Mouse (Mus musculus) heart, adult 9 months (tissue): Measurements from ENCODE around the gene Ess2.
A peak's percentile ranks its signal among the peaks of the same experiment; 100 is the strongest.

Source experiments
- DNase-seq, 2 experiments: peaks; one replicate each; pipeline ENCODE4 v3.0.0; 2022; ENCODE audit warnings: low spot score in 2 of 2

The Ess2 gene

GRCm38 (mm10) chr16:17921325-17922162 is 10.4 kb upstream of the Ess2 start:
- DNase-seq = peak; percentile 92 to 94

DNA sequence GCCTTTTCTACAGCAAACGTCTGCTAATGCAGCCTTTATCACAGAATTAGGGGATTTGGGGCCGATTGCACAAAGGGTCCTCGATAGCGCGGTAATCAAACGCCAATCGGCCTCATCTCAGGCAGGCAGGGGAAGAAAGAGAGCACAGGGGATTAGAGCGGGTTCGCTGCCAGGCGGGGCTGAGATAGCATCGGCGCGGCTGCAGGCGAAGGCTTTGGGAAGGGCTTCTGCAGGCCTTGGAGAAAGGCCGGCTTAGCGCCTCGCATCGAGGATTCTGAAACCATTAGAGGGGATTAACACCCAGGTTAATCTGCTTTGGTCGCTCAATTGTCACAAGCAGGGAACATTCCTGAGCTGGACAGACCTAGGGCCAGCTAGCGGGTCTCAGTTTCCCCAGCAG is 9.4 kb upstream of the Ess2 start:
- DNase-seq = no peak

DNA sequence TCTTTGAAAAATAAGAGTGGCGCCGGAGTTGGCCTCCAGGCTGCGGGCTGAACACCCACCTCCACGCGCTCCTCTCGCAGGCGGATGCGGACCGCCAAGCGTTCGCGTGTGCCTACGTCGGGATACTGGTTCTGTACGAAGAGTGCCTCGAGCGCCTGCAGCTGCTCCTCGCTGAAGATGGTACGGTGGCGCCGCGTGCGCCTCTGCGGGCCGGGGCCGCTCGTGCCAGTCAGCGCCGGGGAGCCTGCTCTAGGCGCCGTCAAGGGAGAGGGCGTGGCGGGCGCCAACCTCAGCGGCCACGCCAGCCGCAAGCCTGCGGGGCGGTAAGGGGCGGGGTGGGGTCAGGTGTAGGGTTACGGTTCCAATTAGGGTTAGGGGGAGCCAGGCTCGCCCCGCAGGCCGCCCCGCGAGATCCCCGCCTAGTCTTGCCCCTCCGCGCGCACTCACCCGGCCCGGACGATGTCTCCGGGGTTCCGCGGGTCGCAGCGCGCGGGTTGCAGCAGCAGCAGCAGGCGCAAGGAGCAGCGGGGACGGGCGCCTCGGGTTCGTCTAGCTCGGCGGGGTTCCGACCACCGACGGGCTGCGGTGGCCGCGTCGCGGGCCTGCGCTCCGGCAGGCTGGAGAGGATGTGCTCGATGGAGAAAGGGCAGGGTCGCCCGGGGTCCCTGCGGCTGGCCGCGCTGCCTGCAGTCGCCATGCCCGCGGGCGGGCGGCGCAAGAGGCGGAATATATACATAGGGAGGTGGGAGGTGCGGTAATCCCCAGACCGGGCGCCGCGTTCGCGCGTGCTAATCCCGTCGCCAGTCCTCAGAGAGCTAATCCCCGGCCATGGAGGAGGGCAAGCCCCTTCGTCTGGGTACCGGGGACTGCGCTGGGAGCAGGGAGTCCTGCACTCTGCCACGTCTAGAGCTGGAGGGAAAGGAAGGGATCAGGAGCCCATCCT is 3.4 kb upstream of the Ess2 start, which contains the start of gene Gsc2:
Gene Gsc2 (minus strand): TSS at position 753 of the 943 bp plus-strand sequence.
- no peak for DNase-seq

DNA sequence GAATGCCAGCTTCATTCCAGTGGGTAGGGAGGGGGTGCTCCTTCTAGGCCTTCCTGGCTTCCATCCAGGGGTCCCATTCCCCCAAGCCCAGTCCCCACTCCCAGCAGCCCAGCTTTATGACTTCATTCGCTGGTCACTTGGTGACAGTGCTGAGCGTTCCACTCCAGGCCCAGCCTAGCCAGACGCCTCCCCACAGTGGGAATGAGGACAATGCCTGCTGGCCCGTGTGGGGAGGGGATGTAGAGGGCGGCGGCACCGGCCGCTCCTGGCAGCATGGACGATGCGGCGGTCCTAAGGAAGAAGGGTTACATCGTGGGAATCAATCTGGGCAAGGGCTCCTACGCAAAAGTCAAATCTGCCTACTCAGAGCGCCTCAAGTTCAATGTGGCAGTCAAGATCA is 12.7 kb downstream of the Ess2 start, which contains the start of the genes Dgcr2 and Tssk2:
Gene Dgcr2 (minus strand): TSS at position 101 of the 400 bp plus-strand sequence.
Gene Tssk2 (plus strand): TSS at position 176 of the 400 bp plus-strand sequence.
- no peak for DNase-seq

GRCm38 (mm10) chr16:17896091-17896490 is 15.1 kb downstream of the Ess2 start:
- DNase-seq = no peak

DNA sequence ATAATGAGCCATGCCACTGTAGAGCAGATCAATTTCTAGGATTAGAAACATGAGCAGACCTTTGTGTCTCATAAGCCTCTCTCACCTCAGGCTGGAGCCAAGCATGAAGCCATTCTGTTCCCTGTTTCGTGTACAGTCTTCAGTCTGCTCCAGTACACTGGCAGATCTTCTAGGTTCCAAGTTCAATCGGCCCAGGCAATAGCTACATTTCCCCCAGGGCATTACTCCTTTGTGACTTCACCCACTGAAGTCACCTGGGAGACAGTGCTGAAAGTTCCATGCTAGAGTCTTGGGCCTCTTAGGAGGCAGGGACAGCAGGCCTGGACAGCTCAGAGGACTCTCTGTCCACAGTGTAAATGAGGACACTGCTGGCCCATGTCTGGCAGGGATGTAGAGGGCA is 17.2 kb downstream of the Ess2 start, which contains the start of gene Tssk1:
Gene Tssk1 (plus strand): TSS at position 301 of the 400 bp plus-strand sequence.
- no peak for DNase-seq

GRCm38 (mm10) chr16:17892606-17893005 is 18.5 kb downstream of the Ess2 start:
- DNase-seq = peak in 1 of 2 experiments; percentile 39

DNA sequence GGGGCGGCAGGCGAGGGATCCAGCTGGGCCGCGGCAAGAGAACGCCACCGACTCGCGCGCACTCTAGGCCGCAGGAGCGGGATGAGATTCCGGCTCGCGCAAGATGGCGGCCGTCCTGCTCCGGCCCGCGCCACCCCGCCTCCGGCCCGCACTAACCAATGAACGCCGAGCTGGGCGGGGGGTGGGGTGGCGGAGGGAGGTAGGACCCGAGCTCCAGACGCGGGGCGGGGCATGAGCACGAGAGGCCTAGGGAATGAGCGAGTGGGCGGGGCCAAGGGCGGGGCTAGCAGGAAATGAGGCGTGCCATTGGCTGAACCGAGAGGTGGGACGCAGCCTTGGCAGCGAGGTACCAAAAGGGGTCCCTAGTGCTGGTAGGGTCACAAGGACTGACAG is 19.6 kb downstream of the Ess2 start, which contains the start of gene Gm20518:
Gene Gm20518 (minus strand): TSS at position 105 of the 393 bp plus-strand sequence.
- DNase-seq = peak; percentile 97 to 99

- peak; percentile 50 to 65 for DNase-seq
Measured at GRCm38 (mm10) chr16:17890917-17891566, 20.1 kb downstream of the Ess2 start.

- no peak for DNase-seq
Measured at GRCm38 (mm10) chr16:17890342-17890727, 20.8 kb downstream of the Ess2 start.

DNA sequence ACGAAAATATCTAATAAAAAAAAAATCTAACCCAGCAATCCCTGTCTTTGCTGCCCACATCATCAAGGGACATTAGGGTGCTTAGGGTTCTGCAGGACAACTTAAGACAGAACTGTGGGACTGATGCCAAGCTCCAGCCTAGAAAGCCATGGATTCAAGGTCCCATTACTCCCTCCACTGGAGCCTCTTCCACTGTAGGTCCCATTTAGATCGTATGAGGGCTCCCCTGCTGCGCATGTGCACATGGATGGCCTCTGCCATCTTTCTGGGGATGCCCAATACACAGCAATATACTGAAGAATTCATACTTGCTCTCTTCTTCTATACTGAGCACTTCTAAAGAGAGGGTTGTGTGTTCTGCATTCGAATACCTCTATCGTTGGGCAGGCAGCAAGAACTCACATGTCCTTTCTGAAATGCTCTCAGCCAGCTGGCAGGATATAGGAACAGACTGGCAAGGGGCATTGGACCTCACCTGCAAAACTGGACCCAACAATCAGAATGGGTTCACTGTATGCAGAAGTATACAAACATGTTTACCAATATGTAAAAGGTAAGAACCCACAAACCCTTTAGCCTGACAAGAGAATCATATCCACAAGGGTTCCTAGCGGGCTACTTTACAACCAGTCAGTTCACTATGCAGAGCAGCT is 21.3 kb downstream of the Ess2 start:
- no peak for DNase-seq

DNA sequence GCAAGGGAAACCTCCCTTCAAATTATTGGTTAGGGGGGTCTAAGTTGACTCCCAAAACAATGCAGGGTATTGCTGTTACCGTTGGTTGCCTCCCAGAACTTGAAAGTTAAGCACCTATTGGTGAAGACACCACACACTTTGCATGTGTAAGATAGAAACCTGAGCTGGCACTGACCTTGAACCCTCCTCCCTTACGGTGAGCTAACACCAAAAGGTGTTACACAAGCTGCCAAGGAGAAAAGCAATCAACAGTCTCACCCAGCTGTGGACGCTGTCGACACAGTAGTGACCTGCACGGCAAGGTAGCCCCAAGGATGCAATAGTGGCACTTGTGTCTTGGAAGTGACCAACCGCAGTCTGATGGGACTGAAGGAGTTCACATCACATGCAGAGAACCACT is 27.0 kb downstream of the Ess2 start:
- DNase-seq = no peak

GRCm38 (mm10) chr16:17882196-17882595 is 29.0 kb downstream of the Ess2 start:
- DNase-seq = no peak

DNA sequence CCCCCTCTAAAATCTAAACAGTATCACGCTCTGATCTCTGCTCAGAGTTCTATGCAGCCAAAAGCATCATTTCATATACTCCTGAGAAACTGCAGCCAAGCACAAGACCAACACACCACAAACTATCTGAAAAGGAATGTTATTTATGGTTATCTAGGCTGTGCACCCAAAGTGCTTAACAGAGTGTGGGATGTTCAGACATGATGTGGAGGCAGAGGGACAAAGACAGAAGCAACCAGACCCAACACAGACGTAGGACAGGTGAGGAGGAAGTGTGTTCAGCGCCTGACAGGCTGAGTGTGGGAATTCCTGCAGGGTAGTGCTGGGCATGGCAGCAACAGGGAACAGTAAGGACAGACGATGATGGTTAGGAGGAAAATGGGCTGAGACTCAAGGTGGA is 31.6 kb downstream of the Ess2 start:
- no peak for DNase-seq

DNA sequence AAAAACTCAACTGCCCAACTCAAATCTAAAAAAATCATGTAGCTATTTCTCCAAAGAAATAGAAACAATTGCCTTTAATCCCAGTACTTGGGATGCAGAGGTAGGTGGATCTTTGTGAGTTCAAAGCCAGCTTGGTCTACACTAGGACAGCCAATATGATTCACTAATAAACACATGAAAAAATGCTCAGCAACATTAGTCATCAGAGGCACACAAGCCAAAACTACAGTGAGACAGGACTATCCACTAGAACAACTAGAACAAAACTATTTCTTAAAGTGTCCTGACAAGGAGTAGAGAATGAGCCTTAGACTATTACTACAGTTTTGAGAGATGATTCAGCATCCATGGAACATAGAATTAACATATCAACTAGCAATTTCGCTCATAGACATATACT is 35.1 kb downstream of the Ess2 start:
- DNase-seq = no peak

DNA sequence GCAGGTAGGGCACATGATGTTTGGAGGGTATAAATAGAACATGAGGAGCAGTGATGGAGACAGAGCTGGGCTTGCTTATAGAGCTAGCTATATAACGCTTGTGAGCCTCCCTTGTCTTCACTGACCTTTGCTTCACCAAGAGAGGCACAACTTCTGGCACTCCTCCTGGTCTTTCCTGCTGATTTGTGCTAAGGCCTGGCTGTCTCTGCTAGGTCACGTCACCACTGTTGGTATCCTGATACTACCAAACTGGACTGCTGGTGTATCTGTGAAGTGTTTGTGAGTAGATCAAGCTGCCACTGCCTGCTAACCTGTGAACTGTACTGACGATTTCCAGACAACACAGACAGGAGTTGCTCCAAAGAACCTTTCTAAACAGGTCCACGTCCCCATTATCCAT is 36.0 kb downstream of the Ess2 start:
- peak in 1 of 2 experiments; percentile 18 for DNase-seq

GRCm38 (mm10) chr16:17872995-17873394 is 38.2 kb downstream of the Ess2 start:
- no peak for DNase-seq

- no peak for DNase-seq
Measured at GRCm38 (mm10) chr16:17871248-17871647, 39.9 kb downstream of the Ess2 start.

- no peak for DNase-seq
Measured at GRCm38 (mm10) chr16:17865770-17866169, 45.4 kb downstream of the Ess2 start.

GRCm38 (mm10) chr16:17865293-17865692 is 45.9 kb downstream of the Ess2 start:
- no peak for DNase-seq

- no peak for DNase-seq
Measured at GRCm38 (mm10) chr16:17858592-17858991, 52.6 kb downstream of the Ess2 start.
